Mouse (Mus musculus) sigmoid colon, adult 10 weeks (tissue): ENCODE data around the gene Gm47959. TPM values are rescaled to one million over a fixed set of nuclear protein-coding genes. Genes with fewer than 3 reads are reported as not detected.

Experiments used
- polyA plus RNA-seq: library from polyadenylated mRNA; stranded (reverse); fragments of 350-450 nt; fragmentation: Illumina TruSeq; extraction: RNeasy Lipid Tissue Mini Kit (QIAGEN cat#74804); gene quantifications from one replicate; pipeline ENCODE4 v1.2.3, GENCODE M21; 2014; ENCODE audit warnings: low read depth, low replicate concordance

The Gm47959 gene
- not detected for polyA plus RNA-seq

DNA sequence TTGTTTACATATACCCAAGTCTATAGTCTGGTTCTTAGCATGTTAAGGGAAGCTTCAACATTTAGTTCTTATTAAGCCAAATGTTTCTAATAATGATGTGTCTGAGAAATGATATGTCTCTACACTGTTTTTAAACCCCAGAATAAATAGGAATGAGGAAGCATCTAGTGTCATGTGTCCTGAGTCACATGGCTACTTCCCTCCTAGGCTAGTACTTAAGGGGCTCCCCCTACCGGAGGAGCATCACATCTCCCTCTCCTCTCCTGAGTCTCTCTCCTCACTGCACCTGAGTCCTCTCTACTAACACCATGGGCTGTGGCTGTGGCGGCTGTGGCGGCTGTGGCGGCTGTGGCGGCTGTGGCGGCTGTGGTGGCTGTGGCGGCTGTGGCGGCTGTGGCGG is at the start of gene Gm47959:
Gene Gm47959, plus strand, starts transcription at position 243 of the 400 bp plus-strand sequence.

DNA sequence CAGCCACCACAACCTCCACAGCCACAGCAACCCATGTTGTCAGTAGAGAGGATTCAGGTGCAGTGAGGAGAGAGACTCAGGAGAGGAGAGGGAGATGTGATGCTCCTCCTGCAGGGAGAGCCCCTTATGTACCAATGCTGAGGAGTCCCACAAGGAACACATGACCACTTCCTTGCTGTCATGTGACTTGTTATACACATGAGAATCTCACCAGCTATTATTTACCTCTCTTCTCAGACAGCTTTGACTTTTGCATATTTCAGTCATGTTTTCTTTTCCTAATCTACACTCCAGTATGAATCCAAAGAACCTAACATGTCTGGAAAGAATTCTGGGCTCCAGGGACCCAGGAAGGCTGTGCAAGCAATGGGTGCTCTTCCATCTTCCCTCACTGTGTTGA is 44.4 kb upstream of the Gm47959 start, which contains the start of gene Gm7544:
Gene Gm7544, minus strand, starts transcription at position 101 of the 400 bp plus-strand sequence.

DNA sequence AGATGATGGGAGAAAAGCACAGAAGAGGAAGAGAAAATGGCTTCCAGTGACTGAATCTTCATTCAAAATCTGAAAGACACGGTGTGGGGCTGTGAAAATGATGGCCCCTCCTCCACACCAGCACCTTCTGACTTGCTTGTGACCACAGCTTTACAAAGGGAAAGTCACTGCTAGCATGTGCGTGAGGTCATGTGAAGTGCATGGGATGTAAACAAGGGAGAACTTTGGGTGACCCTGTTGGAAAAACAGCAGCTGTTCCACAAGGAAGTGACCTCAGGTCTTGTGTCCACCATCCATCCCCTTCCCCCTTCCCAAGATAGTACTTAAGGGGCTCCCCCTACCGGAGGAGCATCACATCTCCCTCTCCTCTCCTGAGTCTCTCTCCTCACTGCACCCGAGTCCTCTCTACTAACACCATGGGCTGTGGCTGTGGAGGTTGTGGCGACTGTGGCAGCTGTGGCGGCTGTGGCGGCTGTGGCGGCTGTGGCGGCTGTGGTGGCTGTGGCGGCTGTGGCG is 40.4 kb upstream of the Gm47959 start, which contains the start of gene Gm47955:
Gene Gm47955, plus strand, starts transcription at position 417 of the 516 bp plus-strand sequence.

DNA sequence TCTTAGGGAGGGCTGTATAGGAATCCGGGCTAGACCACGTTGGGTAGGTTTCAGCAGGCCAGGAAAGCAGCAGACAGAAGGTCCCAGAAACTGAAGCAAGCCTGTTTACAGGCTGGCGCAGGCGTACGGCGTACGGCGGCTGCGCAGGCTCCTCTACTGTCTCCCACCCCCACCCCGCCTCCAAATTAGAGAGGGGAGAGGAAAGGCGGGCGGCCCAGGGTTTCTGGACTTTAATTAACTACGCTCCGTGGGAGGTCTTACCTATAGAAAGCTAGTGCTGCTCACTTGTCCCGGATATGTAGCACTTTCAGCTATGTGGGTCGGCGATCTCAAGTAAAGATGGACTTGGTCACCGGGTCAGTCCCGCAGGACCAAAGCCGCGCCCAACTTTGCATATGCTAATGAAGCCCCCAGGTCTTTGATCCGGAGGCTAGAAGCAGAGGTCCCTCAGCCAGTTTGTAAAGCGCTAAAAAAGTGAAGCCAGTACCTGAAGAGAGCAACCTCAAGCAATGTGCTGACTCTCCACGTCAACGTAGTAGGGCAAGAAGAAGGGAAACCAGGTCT is 37.8 kb downstream of the Gm47959 start, which contains the start of gene Slc19a3:
Gene Slc19a3, minus strand, starts transcription at position 340 of the 564 bp plus-strand sequence.

DNA sequence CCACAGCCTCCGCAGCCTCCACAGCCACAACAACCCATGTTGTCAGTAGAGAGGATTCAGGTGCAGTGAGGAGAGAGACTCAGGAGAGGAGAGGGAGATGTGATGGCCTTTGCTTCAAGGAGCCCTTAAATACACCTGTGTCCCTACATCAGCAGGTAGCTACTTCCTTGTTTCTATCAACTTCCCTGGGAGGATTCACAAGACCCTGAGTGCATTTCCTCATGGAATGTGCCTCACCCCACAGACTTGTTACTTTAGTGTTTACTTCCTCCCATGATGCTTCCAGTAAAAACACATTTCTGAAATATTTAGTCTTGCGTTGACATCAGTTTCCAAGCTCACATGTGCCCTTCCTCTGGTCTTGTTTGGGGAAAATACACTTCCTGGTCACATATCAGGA is 42.0 kb downstream of the Gm47959 start, which contains the start of gene Krtap28-10:
Gene Krtap28-10, minus strand, starts transcription at position 101 of the 400 bp plus-strand sequence.

DNA sequence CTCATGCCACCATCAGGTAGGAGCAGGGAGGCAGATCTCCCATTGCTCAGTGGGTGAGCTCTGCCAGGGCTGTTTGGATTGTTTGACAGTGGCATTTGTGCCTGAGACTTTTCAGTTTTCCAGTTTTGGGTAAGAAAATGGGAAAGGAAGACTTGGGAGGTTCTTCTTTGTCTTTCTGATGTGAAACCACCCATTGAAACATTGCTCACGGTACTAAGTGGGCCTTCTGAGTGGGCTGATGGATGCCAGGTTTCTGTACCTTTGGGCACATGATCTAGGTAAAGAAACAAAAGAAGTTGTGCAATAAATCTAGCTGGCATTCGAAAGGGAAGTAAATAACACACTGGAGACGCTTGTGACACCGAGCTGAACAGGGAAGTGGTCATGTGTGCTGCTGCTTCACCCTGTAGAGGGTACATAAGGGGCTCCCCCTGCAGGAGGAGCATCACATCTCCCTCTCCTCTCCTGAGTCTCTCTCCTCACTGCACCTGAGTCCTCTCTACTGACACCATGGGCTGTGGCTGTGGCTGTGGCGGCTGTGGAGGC is 44.6 kb downstream of the Gm47959 start, which contains the start of gene Gm47969:
Gene Gm47969, plus strand, starts transcription at position 51 of the 546 bp plus-strand sequence.

Other genes with a start within 250 kb of the Gm47959 start
- 970 TPM for gene Tm4sf20, start 232.1 kb upstream of the Gm47959 start, polyA plus RNA-seq
- not detected for gene Gm47791, start 229.3 kb upstream of the Gm47959 start, polyA plus RNA-seq
- gene Agfg1, start 161.1 kb upstream of the Gm47959 start, polyA plus RNA-seq, result 69.1 TPM
- gene A030005L19Rik, start 87.2 kb upstream of the Gm47959 start, polyA plus RNA-seq, result 1.9 TPM
- not detected for gene A030014E15Rik, start 75.6 kb upstream of the Gm47959 start, polyA plus RNA-seq
- gene Gm6217, start 69.1 kb upstream of the Gm47959 start, polyA plus RNA-seq, result not detected
- not detected for gene A030003K21Rik, start 57.2 kb upstream of the Gm47959 start, polyA plus RNA-seq
- not detected for gene Gm7544, start 44.5 kb upstream of the Gm47959 start, polyA plus RNA-seq
- not detected for gene Gm47955, start 40.3 kb upstream of the Gm47959 start, polyA plus RNA-seq
- gene Slc19a3, start 37.9 kb downstream of the Gm47959 start, polyA plus RNA-seq, result 0.76 TPM
- gene Krtap28-10, start 41.9 kb downstream of the Gm47959 start, polyA plus RNA-seq, result not detected
- not detected for gene Gm47969, start 44.4 kb downstream of the Gm47959 start, polyA plus RNA-seq
- not detected for gene A030005K14Rik, start 58.8 kb downstream of the Gm47959 start, polyA plus RNA-seq
- not detected for gene Krtap28-13, start 60.4 kb downstream of the Gm47959 start, polyA plus RNA-seq
- gene Ccl20, start 116.2 kb downstream of the Gm47959 start, polyA plus RNA-seq, result 17.3 TPM
- gene Daw1, start 159.2 kb downstream of the Gm47959 start, polyA plus RNA-seq, result not detected